Mouse (Mus musculus) spleen, adult 2 months (tissue): ENCODE measurements around the gene Slc16a13. TPM values are rescaled to one million over a fixed set of nuclear protein-coding genes. Genes with fewer than 3 reads are reported as not detected.

Experiments used
- DNase-seq, 2 experiments: peaks; one replicate each; pipeline versions ENCODE4 v3.0.0 to v3.0.0-alpha.2; 2012 to 2021; ENCODE audit warnings: low spot score in 2 of 2, low read depth in 1 of 2
- H3K27ac ChIP-seq: fragments of 200-500 bp; 2 replicates; pipeline ENCODE4 v1.5.1; 2012; ENCODE audit warnings: low read length, inconsistent platforms; ENCODE audit not compliant: insufficient read depth
- H3K27me3 ChIP-seq: fragments of 200-500 bp; 2 replicates; pipeline ENCODE4 v1.6.1; 2012; ENCODE audit warnings: mild to moderate bottlenecking, moderate library complexity, low read length, inconsistent platforms; ENCODE audit not compliant: control insufficient read depth, insufficient read depth
- H3K36me3 ChIP-seq: fragments of 200-500 bp; 2 replicates; pipeline ENCODE4 v1.6.1; 2012; ENCODE audit warnings: mild to moderate bottlenecking, low read length, inconsistent platforms; ENCODE audit not compliant: control insufficient read depth, insufficient read depth
- H3K4me1 ChIP-seq: fragments of 200-500 bp; 2 replicates; pipeline ENCODE4 v1.6.1; 2011; ENCODE audit warnings: inconsistent platforms; ENCODE audit not compliant: control insufficient read depth, insufficient read depth, insufficient read length
- H3K4me3 ChIP-seq: fragments of 200-500 bp; 2 replicates; pipeline ENCODE4 v1.5.1; 2011; ENCODE audit warnings: mild to moderate bottlenecking, inconsistent platforms; ENCODE audit not compliant: insufficient read depth, insufficient read length; ENCODE audit errors: extremely low read depth
- CTCF ChIP-seq: fragments of 200-500 bp; IDR thresholded peaks from 2 replicates; pipeline ENCODE4 v1.5.1; 2011; ENCODE audit warnings: mild to moderate bottlenecking, inconsistent platforms; ENCODE audit not compliant: insufficient read depth, insufficient read length, insufficient replicate concordance; ENCODE audit errors: extremely low read depth
- POLR2A ChIP-seq: fragments of 200-500 bp; IDR thresholded peaks from 2 replicates; pipeline ENCODE4 v1.6.1; 2011; ENCODE audit warnings: low read depth, low read length, inconsistent platforms
- WGBS: fragments of 180-500 bp; shearing (Covaris S2); methylation state at CpG from one replicate; pipeline ENCODE4 v1.1.7; 2018; 5-methylcytosine and 5-hydroxymethylcytosine counted together
- polyA plus RNA-seq: library from polyadenylated mRNA; depleted of rRNA; stranded (reverse); fragments of >200 nt; gene quantifications from 2 replicates; pipeline ENCODE4 v1.2.3, GENCODE M21; 2012

Gene Slc16a13
- polyA plus RNA-seq, 1 experiment = 5.6 TPM

- H3K4me3 ChIP-seq = no peak overlapping the region
- 9% methylated on average over 26 of the region's 26 CpGs for WGBS
- H3K4me1 ChIP-seq = peaks cover 11% of the 10 kb centered on the region; the same call in 1 of the 2 replicates
- H3K36me3 ChIP-seq = no peaks in the 10 kb centered on the region
- H3K27me3 ChIP-seq = peaks cover 18% of the 10 kb centered on the region
- H3K27ac ChIP-seq = no peak overlapping the region
- TF ChIP-seq CTCF = no peak
- DNase-seq = no peak
Measured at GRCm38 (mm10) chr11:70213736-70214135, 7.1 kb downstream of the Slc16a13 start.

GRCm38 (mm10) chr11:70212896-70213295 lies 8.0 kb downstream of the Slc16a13 start:
- TF ChIP-seq CTCF (no peak; the same call in 1 of the 2 replicates), POLR2A (no peak)
- H3K4me1 ChIP-seq = peaks cover 11% of the 10 kb centered on the region; the same call in 1 of the 2 replicates
- no peak overlapping the region for H3K4me3 ChIP-seq
- peaks cover 18% of the 10 kb centered on the region for H3K27me3 ChIP-seq
- peak in 1 of 2 experiments; percentile 50 for DNase-seq
- H3K36me3 ChIP-seq = no peaks in the 10 kb centered on the region
- H3K27ac ChIP-seq = no peak overlapping the region
- 10% methylated on average over 9 of the region's 9 CpGs for WGBS

DNA sequence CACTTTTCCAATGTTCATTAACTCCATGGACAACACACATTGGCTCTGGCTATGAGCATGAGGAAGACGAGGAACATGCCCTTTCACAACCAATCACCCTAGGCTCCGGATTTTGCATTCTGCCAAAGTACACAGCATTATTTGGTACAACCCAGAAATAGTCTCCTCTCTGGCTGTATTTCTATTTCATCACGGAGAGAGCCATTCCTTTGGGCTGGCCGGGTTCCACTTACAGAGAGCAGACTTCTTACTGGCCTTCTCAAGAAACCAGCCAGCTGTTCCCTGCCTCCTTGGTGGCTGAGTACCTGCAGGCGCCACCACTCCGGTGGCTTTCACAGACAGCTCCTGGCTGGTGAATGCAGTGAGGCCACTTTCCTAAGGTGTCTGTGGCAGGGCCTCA lies 8.4 kb downstream of the Slc16a13 start, which contains the start of gene Slc16a11:
TSS of gene Slc16a11 (plus strand) at position 330 of the 400 bp plus-strand sequence.
- WGBS = 75% methylated on average over 6 of the region's 6 CpGs
- no peak for DNase-seq
- no peak for TF ChIP-seq CTCF
- no peak for TF ChIP-seq POLR2A
- Histone ChIP-seq H3K4me1 (peaks cover 11% of the 10 kb centered on the region; the same call in 1 of the 2 replicates), H3K4me3 (no peak within 1 kb of the TSS), H3K36me3 (no peaks in the 10 kb centered on the region), H3K27me3 (peaks cover 18% of the 10 kb centered on the region), H3K27ac (no peak within 1 kb of the TSS)

DNA sequence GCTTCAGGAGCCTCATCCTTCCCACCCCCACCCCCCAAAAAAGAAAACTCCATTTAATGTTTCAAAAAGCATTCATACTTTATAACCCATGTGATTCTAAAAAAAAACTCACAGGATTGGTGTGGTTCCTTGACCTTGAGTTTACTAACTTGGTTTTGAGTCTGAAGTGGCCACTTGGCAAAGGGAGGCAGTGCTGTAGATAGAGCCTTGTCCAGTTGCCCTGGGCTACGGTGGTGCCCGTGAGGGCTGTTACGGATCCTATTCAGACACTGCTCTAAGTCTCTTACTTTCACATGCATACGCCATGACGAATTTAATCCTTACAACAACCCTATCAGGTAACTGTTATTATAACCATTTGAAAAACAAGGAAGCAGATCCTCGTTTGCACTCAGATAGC lies 8.9 kb downstream of the Slc16a13 start:
- H3K27ac ChIP-seq = no peak overlapping the region
- peaks cover 11% of the 10 kb centered on the region; the same call in 1 of the 2 replicates for H3K4me1 ChIP-seq
- DNase-seq = no peak
- no peaks in the 10 kb centered on the region for H3K36me3 ChIP-seq
- TF ChIP-seq CTCF = no peak
- no peak for TF ChIP-seq POLR2A
- no peak overlapping the region for H3K4me3 ChIP-seq
- WGBS = 94% methylated on average over 6 of the region's 6 CpGs
- H3K27me3 ChIP-seq = peaks cover 18% of the 10 kb centered on the region

DNA sequence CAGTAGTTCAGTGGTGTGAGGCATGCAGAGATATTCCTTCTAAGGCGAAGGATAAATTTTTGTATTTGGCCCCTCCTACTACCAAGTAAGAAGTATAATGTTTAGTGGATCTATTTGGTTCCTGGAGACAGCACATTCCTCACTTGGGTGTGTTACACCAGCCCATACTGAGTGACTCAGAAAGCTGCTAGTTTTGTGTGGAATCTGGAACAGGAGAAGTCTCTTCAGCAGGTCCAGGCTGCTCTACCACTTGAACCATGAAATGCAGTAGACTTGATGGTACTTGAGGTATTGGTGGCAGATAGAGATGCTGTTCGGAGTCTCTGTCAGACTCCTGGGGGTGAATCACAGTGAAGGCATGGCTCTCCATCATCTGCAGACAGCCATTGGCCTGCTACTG lies 10.2 kb downstream of the Slc16a13 start:
- 91% methylated on average over 2 of the region's 2 CpGs for WGBS
- Histone ChIP-seq H3K27ac (no peak overlapping the region), H3K4me1 (peaks cover 11% of the 10 kb centered on the region; the same call in 1 of the 2 replicates), H3K4me3 (no peak overlapping the region), H3K36me3 (no peaks in the 10 kb centered on the region), H3K27me3 (peaks cover 18% of the 10 kb centered on the region)
- DNase-seq = no peak
- TF ChIP-seq CTCF = no peak
- TF ChIP-seq POLR2A = no peak

DNA sequence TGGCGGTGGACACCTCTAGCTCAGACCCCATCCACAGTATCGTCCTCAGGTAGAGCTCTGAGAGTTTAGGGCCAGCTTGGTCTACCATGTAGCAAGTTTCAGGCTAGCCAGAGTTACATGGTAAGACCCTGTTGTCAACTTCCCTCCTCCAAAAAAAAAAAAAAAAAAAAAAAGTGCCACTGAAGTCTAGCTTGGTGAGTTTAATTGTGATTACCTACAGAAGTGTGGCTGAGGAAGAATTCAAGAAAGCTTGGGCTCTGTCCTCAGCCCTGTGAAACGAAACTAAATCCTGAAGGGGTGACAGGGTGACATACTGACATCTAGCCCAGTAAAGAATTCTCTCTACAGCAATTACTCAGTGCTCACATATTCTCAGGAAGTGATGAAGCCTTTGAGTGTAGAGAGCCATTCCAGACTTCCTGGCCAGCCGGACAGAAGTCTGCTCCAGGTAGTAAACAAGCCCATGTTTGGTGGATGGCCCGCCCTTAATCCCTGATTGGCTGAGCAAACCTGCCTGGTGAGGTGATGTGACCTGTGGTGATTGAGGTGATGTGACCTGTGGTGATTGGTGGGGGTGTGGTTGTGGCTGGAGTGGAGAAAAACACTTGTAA lies 12.0 kb downstream of the Slc16a13 start:
- TF ChIP-seq POLR2A (no peak), CTCF (no peak)
- H3K27ac ChIP-seq = no peak overlapping the region
- H3K4me3 ChIP-seq = no peak overlapping the region
- H3K4me1 ChIP-seq = peaks cover 3% of the 10 kb centered on the region; the same call in 1 of the 2 replicates
- H3K36me3 ChIP-seq = no peaks in the 10 kb centered on the region
- WGBS = 74% methylated on average over 5 of the region's 5 CpGs
- H3K27me3 ChIP-seq = peaks cover 5% of the 10 kb centered on the region
- no peak for DNase-seq

DNA sequence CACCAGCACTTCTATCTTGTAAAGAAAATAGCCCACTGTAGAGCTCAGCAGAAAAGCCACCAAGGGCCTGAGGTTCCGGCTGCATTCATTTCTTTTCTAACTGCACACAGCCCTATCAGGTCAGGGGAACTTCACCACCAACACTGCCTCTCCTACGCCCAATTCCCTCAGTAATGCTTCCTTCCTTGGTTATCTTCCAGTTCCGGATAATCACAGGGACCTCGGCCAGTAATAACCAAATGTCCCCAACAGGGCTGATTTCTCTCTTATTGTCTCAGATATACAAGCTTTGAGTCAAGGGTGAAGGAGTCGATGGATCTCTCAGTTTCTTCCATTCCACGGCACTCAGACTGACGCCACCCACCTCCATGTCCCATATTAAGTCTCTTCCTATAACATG lies 13.6 kb downstream of the Slc16a13 start:
- WGBS = 84% methylated on average over 7 of the region's 7 CpGs
- Histone ChIP-seq H3K36me3 (no peaks in the 10 kb centered on the region), H3K27ac (no peak overlapping the region), H3K4me1 (no peaks in the 10 kb centered on the region), H3K27me3 (no peaks in the 10 kb centered on the region), H3K4me3 (no peak overlapping the region)
- no peak for TF ChIP-seq POLR2A
- TF ChIP-seq CTCF = no peak
- DNase-seq = no peak
